Mouse (Mus musculus) midbrain, embryonic 13.5 days (tissue): Measurements from ENCODE around the gene Notum. TPM values are rescaled to one million over a fixed set of nuclear protein-coding genes. Genes with fewer than 3 reads are reported as not detected.
A peak's percentile ranks its signal among the peaks of the same experiment; 100 is the strongest.

ENCODE experiments used
- ATAC-seq: fragments of 200-750 bp; cut with Nextera tagmentation; 2 replicates; pipeline ENCODE4 v1.8.0; 2017; ENCODE audit warnings: mild to moderate bottlenecking, moderate TSS enrichment, moderate library complexity
- H3K27ac ChIP-seq: fragments of 300-500 bp; sonication (generic); 2 replicates; pipeline ENCODE4 v1.5.1; 2015; ENCODE audit warnings: inconsistent platforms, mild to moderate bottlenecking, moderate library complexity
- H3K27me3 ChIP-seq: fragments of 300-500 bp; sonication (generic); 2 replicates; pipeline ENCODE4 v1.6.1; 2015; ENCODE audit warnings: mild to moderate bottlenecking, inconsistent platforms
- H3K36me3 ChIP-seq: fragments of 300-500 bp; sonication (generic); 2 replicates; pipeline ENCODE4 v1.6.1; 2015; ENCODE audit warnings: mild to moderate bottlenecking, inconsistent platforms
- H3K4me1 ChIP-seq: fragments of 300-500 bp; sonication (generic); replicated peaks from 2 replicates; pipeline ENCODE4 v1.6.1; 2015; ENCODE audit warnings: inconsistent platforms
- H3K4me2 ChIP-seq: fragments of 300-500 bp; sonication (generic); replicated peaks from 2 replicates; pipeline ENCODE4 v1.6.1; 2015; ENCODE audit warnings: moderate library complexity, mild to moderate bottlenecking, inconsistent platforms
- H3K4me3 ChIP-seq: fragments of 300-500 bp; sonication (generic); replicated peaks from 2 replicates; pipeline ENCODE4 v1.5.1; 2015; ENCODE audit warnings: mild to moderate bottlenecking, inconsistent platforms
- H3K9ac ChIP-seq: fragments of 300-500 bp; sonication (generic); replicated peaks from 2 replicates; pipeline ENCODE4 v1.6.1; 2015; ENCODE audit warnings: mild to moderate bottlenecking, inconsistent platforms
- H3K9me3 ChIP-seq: fragments of 300-500 bp; sonication (generic); 2 replicates; pipeline ENCODE4 v1.6.1; 2016; ENCODE audit warnings: mild to moderate bottlenecking, inconsistent platforms
- WGBS: fragments of 180-500 bp; shearing (Covaris S2); methylation state at CpG from one replicate; pipeline ENCODE4 v1.1.7; 2015; 5-methylcytosine and 5-hydroxymethylcytosine counted together
- polyA plus RNA-seq: library from polyadenylated mRNA; unstranded; fragments of >200 nt; fragmentation: Nextera tagmentation; extraction: Ambion mirVana; gene quantifications from 2 replicates; pipeline ENCODE4 v1.2.1, GENCODE M21; 2015

The Notum gene
- polyA plus RNA-seq, 1 experiment from 2014 or later: 0.65 TPM

DNA sequence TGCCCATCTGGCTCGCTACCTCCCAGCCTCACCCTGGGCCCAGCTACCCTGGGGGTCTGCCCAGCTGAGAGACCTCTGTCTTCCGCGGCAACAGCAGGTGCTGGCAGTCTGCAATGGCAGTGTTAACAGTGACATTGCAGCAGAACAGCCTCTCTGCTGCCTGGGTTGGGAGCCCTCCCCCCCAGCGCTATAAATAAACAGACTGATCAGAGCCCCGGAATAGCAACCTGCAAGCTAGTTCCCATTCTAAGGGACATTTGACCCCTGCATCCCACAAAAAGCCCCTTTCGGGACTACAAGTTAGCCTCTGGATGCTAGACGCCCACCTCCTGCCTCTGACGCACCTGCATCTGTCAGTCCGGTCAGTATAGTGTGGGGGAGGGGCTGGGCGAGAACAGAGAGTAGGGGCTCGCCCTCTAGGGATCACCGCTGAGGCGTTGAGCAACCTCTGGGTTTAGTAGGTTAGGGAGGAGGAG lies 12.9 kb downstream of the Notum start, which contains the start of gene Myadml2:
Myadml2 (minus strand) TSS at position 158 of the 476 bp plus-strand sequence.
- no peaks in the 10 kb centered on the region for H3K9me3 ChIP-seq
- H3K36me3 ChIP-seq: no peaks in the 10 kb centered on the region
- no peak within 1 kb of the TSS for H3K27ac ChIP-seq
- H3K4me3 ChIP-seq: peak within 1 kb of the TSS; percentile 15
- no peak for ATAC-seq
- 7% methylated on average over 13 of the region's 13 CpGs for WGBS
- peak within 1 kb of the TSS; percentile 51 for H3K9ac ChIP-seq
- peaks cover 15% of the 10 kb centered on the region for H3K4me1 ChIP-seq
- peaks cover 19% of the 10 kb centered on the region; the same call in 1 of the 2 replicates for H3K27me3 ChIP-seq
- peak within 1 kb of the TSS; percentile 36 for H3K4me2 ChIP-seq

DNA sequence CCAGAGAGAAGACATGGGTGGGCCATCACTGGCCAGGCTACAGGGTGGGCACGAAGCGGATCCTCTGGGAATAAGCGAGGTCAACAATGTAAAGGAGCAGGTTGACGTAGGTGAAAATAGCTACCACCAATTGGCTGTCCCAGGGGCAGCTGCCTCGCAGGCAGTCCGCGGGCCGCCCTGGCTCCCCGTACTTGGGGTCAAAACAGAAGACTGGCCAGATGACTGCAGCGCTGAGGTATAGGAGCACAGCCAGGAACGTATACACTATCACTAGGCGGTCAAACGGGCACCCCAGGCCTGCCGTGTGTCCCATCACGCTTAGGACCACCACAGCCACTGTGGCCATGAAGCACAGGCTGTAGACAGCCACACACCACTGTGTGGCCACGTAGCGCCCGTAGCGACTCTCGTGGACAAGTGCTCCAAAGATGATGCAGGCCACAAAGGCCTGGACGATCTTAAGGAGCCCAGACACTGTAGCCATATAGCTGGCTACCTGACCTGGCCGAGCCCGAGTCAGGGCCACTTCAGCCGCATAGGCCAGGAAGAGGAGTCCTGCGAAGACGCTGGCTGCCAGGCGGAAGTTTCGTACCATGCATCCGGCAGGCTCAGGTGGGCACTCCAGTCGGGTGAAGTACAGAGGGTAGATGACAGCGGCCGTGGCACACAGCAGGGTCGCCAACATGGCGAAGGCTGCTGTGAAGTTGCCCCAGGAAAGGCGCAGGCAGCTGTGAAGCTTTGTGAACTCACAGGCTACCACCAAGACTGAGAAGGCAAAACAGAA lies 13.7 kb downstream of the Notum start:
- no peak for ATAC-seq
- no peaks in the 10 kb centered on the region for H3K9me3 ChIP-seq
- H3K27me3 ChIP-seq: peaks cover 26% of the 10 kb centered on the region; the same call in 1 of the 2 replicates
- H3K27ac ChIP-seq: no peak overlapping the region
- peak overlapping the region; percentile 36 for H3K4me2 ChIP-seq
- no peak overlapping the region; the same call in 1 of the 2 replicates for H3K9ac ChIP-seq
- no peak overlapping the region for H3K4me3 ChIP-seq
- H3K4me1 ChIP-seq: peaks cover 23% of the 10 kb centered on the region
- WGBS: 80% methylated on average over 35 of the region's 35 CpGs
- H3K36me3 ChIP-seq: no peaks in the 10 kb centered on the region

DNA sequence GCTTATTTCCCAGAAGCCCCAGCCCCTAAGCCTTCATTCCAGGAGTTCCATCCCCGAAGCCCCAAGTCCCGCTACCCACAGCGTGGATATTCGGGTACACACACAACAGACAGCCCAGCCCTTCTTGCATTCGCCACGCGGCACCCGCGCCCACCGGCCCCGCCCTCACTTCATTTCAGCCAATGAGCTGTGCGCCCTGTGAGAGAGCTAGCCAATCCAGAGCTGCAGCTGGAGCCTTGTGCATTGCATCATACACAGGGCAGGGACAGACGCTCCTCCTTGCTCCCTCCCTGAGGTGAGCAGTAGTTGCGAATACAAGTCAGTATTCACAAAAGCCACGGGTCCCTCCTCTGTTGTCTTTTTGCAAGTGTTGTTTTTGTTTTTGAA lies 17.4 kb downstream of the Notum start, which contains the start of gene Pycr1:
Pycr1 (minus strand) TSS at position 169 of the 387 bp plus-strand sequence.
- Histone ChIP-seq H3K4me2 (peak within 1 kb of the TSS; percentile 89), H3K27ac (no peak within 1 kb of the TSS), H3K27me3 (peaks cover 22% of the 10 kb centered on the region; the same call in 1 of the 2 replicates), H3K4me3 (peak within 1 kb of the TSS; percentile 51), H3K9me3 (no peaks in the 10 kb centered on the region), H3K36me3 (no peaks in the 10 kb centered on the region), H3K9ac (peak within 1 kb of the TSS; percentile 77), H3K4me1 (peaks cover 25% of the 10 kb centered on the region)
- WGBS: under 1% methylated on average over 15 of the region's 15 CpGs
- peak; percentile 99 for ATAC-seq

GRCm38 (mm10) chr11:120642939-120643600 lies 17.9 kb downstream of the Notum start:
- no peak overlapping the region for H3K27ac ChIP-seq
- no peaks in the 10 kb centered on the region for H3K36me3 ChIP-seq
- no peaks in the 10 kb centered on the region for H3K9me3 ChIP-seq
- peaks cover 22% of the 10 kb centered on the region; the same call in 1 of the 2 replicates for H3K27me3 ChIP-seq
- peak; percentile 78 for ATAC-seq
- H3K4me1 ChIP-seq: peaks cover 22% of the 10 kb centered on the region
- peak overlapping the region; percentile 77 for H3K9ac ChIP-seq
- peak overlapping the region; percentile 51 for H3K4me3 ChIP-seq
- WGBS: 3% methylated on average over 18 of the region's 18 CpGs
- H3K4me2 ChIP-seq: peak overlapping the region; percentile 89

GRCm38 (mm10) chr11:120641869-120642268 lies 19.1 kb downstream of the Notum start:
- 94% methylated on average over 8 of the region's 8 CpGs for WGBS

DNA sequence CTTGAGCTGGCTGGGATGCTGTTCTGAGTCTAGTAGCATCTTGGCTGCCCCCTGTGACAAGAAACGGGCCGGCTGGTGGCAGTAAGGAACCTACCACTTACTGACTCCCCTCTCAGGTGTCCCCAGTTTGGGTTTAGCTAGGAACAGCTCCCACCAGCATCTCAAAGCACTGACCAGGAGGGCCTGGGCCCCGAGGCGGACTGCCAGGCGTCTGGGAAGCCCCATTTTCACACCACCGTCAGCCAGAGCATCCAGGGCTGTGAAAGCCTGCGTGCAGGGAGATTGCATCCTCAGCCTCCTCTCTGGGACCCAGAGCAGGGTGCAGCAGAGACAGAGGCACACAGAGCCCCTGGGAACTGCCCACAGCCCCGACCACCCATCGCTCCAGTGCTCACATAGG lies 19.7 kb downstream of the Notum start:
- Histone ChIP-seq H3K36me3 (no peaks in the 10 kb centered on the region), H3K9ac (peak overlapping the region; percentile 40; the same call in 1 of the 2 replicates), H3K4me1 (peaks cover 16% of the 10 kb centered on the region), H3K9me3 (no peaks in the 10 kb centered on the region), H3K4me2 (no peak overlapping the region), H3K27me3 (peaks cover 8% of the 10 kb centered on the region; the same call in 1 of the 2 replicates), H3K27ac (no peak overlapping the region), H3K4me3 (no peak overlapping the region)
- WGBS: 66% methylated on average over 9 of the region's 9 CpGs
- no peak for ATAC-seq

More at GRCm38 (mm10) chr11:120641869-120642268, 19.1 kb downstream of the Notum start:
- H3K9me3 ChIP-seq: no peaks in the 10 kb centered on the region
- peaks cover 16% of the 10 kb centered on the region for H3K4me1 ChIP-seq
- no peak overlapping the region for H3K4me3 ChIP-seq
- no peak overlapping the region for H3K27ac ChIP-seq
- no peaks in the 10 kb centered on the region for H3K36me3 ChIP-seq
- no peak for ATAC-seq
- H3K9ac ChIP-seq: peak overlapping the region; percentile 40
- H3K27me3 ChIP-seq: peaks cover 13% of the 10 kb centered on the region; the same call in 1 of the 2 replicates
- H3K4me2 ChIP-seq: no peak overlapping the region

DNA sequence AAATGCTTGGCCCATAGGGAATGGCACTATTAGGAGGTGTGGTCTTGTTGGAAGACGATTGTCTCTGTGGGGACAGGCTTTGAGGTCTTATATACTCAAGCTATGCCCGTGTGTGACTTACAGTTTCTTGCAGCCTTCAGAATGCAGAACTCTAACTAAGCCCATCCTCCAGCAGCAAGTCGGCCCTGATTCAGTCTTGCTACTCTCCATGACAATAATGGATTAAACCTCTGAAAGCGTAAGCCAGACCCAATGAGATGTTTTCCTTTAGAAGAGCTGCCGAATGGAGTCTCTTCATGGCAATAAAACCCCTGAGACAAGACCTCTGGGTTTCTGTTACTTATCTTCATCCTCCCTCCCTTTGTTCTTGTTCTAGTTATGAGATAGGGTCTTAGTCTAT lies 26.2 kb downstream of the Notum start:
- peaks cover 27% of the 10 kb centered on the region for H3K4me1 ChIP-seq
- no peaks in the 10 kb centered on the region for H3K27me3 ChIP-seq
- no peak for ATAC-seq
- H3K4me3 ChIP-seq: no peak overlapping the region
- 64% methylated on average over 5 of the region's 5 CpGs for WGBS
- H3K27ac ChIP-seq: no peak overlapping the region
- H3K9me3 ChIP-seq: no peaks in the 10 kb centered on the region
- no peak overlapping the region for H3K9ac ChIP-seq
- H3K36me3 ChIP-seq: no peaks in the 10 kb centered on the region
- no peak overlapping the region for H3K4me2 ChIP-seq

DNA sequence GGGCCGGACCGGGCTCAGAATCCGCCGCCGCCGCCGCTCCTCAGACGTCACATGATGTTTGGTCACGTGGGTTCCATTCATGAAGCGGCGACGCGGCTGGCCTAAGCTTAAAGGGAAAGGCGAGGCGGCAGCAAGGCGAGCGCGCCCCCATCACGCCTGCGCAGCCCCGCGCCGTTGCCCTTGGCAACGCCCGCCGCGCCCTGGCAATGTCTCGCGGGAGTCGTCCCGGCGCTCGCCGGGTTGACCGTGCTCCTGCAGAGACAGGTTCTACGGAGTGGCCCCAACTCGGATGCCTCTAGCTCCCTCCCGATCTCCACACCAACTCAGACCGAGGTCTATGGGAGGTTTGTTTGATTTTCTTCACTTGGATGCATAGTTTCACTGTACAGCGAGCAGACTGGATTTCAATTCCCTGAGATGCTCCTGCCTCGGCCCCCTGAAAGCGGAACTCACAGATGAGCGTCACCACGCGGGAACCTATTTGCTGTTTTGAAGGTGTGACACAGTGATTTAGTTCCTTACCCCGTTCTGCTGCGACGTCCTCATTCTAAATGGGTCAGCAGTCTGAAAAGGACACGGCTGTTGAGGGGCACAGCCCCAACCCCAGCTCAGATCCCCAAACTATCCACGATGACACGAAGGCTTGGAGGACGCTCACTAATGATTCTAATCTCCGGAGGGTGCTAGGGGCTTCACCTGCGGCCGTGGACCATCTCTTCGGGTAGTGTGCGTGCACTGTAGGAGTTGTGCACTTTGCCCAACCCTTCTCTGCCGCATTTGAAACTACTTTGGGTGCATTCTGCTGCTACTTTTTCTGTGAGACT lies 27.2 kb downstream of the Notum start, which contains the start of gene Mafg:
Mafg (minus strand) TSS at position 81 of the 824 bp plus-strand sequence.
- H3K27ac ChIP-seq: peak within 1 kb of the TSS; percentile 87
- H3K4me2 ChIP-seq: peak within 1 kb of the TSS; percentile 88
- H3K27me3 ChIP-seq: no peaks in the 10 kb centered on the region
- H3K9ac ChIP-seq: peak within 1 kb of the TSS; percentile 92
- peaks cover 33% of the 10 kb centered on the region for H3K4me1 ChIP-seq
- WGBS: 12% methylated on average over 57 of the region's 58 CpGs
- ATAC-seq: peak; percentile 92
- H3K9me3 ChIP-seq: no peaks in the 10 kb centered on the region
- H3K4me3 ChIP-seq: peak within 1 kb of the TSS; percentile 95
- H3K36me3 ChIP-seq: peaks cover 9% of the 10 kb centered on the region

DNA sequence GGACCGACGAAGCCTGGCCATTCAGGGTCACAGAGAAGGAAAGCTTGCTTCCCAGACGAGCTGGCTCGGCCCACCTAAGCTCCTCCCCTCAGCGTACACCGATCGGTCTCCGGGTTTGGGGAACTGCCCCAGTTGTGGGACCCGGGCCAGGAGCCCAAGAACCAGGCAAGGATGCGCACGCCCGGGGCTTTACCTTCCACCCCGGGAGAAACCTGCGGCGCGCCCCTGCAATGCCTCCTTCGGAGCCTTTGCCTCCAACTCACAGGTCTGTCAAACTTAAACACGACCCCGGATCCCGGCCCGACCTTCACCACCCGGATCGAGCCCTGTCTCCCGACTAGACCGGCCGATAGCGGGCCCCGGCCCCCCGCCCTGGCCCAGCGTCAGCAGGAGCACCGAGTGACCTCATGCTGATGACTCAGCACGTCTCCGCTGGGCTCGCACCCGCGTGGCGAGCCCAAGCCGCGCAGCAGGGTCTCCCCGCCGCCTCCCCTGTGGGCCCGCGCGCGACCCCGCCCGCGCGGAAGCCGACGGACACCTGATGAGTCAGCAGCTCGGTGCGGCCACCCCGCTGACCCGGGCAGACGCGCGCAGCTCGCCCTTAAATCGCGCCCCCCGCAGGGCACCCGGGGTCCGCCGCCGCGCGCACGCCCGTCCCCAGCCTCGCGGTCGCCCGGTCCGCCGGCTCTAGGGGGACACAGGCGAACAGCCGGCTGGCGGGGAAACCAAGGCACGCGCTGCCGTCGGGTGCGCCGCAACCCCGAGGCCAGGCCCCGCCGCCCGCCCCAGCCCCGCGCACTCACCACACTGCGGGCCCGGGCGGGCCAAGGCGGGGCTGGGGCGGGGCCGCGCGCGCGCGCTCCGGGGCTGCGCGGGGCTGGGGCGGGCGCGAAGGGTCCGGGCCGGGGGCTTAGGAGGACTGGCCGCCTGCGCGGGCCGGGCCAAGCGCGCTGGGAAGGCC lies 28.1 kb downstream of the Notum start:
- H3K4me3 ChIP-seq: peak overlapping the region; percentile 95
- peaks cover 33% of the 10 kb centered on the region for H3K4me1 ChIP-seq
- WGBS: under 1% methylated on average over 110 of the region's 116 CpGs
- H3K36me3 ChIP-seq: peaks cover 13% of the 10 kb centered on the region
- H3K9ac ChIP-seq: peak overlapping the region; percentile 92
- peak overlapping the region; percentile 88 for H3K4me2 ChIP-seq
- H3K27me3 ChIP-seq: no peaks in the 10 kb centered on the region
- H3K9me3 ChIP-seq: no peaks in the 10 kb centered on the region
- peak; percentile 86 for ATAC-seq
- peak overlapping the region; percentile 87 for H3K27ac ChIP-seq

DNA sequence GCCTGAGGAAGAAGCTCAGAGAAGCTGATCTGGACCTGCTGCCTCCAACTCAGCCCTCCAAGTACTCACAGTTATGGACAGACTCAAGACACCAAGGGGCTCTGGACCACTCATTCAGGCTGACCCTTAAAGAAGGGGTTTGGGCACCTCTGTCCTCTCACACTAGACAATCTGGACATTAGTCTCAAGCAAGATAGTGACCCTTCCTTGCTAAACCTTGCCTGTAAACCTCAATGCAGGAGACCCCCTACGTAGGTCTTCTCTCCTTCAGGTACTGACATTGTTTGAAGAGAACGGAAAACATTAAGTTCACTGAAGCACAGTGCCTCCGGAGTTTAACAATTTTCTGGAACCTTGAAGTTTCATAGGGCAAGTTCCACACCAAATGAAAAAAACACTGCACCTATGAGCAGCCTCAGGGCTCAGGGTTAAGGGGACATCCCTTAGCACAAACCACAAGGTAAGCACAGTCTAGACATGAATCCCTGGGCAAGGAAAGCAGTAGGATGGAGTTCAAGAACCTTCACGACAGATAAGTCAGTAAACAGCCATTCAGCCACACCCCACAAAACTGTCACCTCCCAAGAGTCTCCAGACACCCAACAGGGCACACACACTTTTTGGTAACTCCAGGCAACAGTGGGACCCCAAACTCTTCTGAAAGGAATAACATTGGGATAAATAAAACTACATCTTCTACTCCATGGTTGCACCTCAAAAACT lies 29.1 kb downstream of the Notum start:
- 58% methylated on average over 4 of the region's 4 CpGs for WGBS
- peaks cover 33% of the 10 kb centered on the region for H3K4me1 ChIP-seq
- peak overlapping the region; percentile 87; the same call in 1 of the 2 replicates for H3K27ac ChIP-seq
- peak overlapping the region; percentile 88 for H3K4me2 ChIP-seq
- H3K27me3 ChIP-seq: no peaks in the 10 kb centered on the region
- H3K36me3 ChIP-seq: peaks cover 23% of the 10 kb centered on the region
- H3K9me3 ChIP-seq: no peaks in the 10 kb centered on the region
- H3K9ac ChIP-seq: peak overlapping the region; percentile 92
- no peak for ATAC-seq
- H3K4me3 ChIP-seq: peak overlapping the region; percentile 95
